Mouse (Mus musculus) Muller cell, postnatal 12 days (primary cell): Measurements from ENCODE around the gene Fnbp1.
A peak's percentile ranks its signal among the peaks of the same experiment; 100 is the strongest.

ENCODE experiments used
- DNase-seq: peaks from one replicate; pipeline ENCODE4 v3.0.0-alpha.2; 2015; ENCODE audit errors: inconsistent ontology term

The Fnbp1 gene

DNA sequence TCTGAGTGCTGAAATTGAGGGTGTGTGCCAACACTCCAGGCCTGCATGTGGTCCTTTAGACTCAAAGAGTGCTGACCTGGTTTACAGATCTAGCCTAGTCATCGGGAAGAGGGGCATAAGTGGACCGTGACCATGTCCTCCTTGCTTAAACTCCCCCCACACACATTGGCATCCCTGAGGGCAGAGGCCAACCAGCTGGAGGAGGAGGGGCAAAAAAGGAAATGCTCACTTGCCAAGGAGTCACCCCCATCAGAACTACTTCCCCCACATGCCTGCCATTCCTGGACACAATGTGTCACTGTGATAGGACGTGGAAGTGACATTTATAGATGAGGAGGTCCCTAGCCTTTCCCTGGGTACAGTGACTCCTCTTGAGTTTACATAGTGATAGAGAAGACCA lies 116.3 kb downstream of the Fnbp1 start:
- DNase-seq: peak; percentile 42

DNA sequence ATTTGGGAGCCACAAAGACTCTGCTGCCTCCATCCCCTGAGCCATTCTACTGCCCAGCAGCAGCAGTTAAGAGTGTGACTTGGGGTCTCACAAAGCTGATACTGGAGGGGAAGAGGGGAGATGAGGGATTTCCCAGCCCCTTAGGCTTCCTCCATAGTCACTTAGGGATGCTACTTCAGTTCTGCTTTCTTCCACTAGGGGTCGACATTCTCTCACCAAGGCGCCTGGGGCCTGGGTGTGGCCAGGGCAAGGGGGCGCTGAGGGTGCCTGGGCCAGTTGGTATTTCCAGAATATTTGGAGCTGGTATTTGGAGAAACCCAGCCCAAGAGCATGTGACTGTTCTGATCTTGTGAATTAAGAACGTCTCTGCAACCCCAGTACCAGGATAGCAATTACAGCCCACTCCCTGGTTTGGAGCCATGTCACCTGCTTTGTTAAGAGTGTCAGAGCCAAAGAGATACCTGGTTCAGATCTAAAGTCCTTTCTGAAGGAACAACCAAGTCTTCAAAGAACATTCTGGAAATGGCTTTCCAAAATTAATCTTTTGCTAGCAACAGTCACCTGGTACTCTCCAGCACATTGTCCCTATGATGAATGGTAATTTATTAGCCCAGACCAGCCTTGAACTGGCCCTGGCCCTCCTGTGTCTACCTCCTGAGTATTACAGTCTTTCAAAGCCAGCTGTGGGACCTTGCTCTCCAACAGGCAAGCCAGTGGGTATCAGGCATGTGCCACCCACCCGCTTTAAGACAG lies 117.0 kb downstream of the Fnbp1 start:
- DNase-seq: peak; percentile 50

DNA sequence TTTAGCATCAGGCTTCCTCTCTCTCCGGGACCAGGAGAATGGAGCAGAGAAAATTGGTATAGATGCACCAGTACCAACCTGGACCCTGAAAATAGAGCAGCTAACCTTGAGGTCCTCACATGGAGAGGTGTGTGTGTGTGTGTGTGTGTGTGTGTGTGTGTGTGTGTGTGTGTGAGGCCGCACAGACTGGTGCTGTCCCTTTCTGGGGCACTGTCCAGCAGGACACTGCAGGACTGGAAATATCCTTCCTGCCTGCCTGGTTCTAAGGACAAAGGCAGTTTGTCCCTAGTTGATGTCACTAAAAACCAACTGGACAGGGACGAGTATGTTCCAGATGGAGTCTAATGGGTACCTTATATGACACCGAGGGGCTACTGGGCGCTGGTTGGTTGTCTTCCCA lies 117.9 kb downstream of the Fnbp1 start:
- DNase-seq: no peak

DNA sequence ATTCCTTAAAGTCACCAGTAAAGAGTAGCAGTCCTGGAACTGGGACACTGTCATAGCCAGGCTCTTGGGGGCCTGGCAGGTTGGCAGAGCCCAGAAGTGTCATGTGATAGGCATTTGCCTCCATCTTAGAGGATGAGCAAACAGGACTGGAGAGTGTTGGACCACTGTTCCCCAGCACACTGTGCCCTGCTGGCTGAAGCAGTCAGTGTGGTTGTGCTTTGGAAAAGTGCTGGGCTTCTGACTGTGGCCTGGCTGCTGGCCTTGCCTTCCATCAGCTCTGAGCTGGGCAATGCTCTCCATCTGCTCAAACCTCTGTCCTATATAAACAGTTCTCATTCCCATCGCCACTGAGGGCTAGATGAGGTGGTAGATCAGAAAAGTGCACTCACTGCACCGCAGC lies 121.6 kb downstream of the Fnbp1 start:
- no peak for DNase-seq

DNA sequence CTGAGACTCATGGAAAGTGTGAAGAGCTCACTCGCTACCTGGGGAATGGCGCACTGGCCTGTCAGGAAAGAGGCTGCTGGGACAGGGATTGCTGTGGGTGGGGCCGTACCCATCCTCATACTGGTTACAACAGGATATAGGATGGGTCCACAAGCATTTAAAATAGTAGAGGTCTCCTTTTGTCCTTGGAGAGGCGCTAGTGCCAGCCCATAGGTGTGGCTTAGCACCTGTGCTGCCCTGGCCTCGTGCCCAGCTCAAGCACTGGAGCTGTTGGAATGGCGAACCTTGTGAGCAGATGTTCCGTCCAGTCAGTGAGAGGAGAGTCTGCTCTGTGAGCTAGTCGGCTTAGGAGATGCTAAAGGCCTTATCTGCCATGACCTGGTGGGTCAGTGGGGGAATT lies 122.8 kb downstream of the Fnbp1 start:
- no peak for DNase-seq

DNA sequence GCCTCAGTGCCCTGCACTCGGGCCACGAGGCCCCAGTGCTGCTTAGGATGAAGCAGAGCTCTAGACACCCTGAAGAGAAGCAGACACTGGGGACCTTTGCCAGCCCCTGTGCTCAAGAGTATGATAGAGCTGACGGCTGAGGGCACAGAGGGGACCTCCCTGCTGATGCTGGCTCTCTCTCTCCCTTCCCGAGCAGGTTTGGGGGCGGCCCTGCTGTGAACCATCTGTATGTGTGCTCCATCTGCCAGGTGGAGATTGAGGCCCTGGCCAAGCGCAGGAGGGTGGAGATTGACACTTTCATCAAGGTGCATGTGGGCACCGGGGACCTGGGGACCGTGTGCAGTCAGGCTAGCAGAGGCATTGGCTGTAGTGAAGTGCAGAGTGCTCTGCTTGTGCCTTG lies 123.3 kb downstream of the Fnbp1 start:
- no peak for DNase-seq

DNA sequence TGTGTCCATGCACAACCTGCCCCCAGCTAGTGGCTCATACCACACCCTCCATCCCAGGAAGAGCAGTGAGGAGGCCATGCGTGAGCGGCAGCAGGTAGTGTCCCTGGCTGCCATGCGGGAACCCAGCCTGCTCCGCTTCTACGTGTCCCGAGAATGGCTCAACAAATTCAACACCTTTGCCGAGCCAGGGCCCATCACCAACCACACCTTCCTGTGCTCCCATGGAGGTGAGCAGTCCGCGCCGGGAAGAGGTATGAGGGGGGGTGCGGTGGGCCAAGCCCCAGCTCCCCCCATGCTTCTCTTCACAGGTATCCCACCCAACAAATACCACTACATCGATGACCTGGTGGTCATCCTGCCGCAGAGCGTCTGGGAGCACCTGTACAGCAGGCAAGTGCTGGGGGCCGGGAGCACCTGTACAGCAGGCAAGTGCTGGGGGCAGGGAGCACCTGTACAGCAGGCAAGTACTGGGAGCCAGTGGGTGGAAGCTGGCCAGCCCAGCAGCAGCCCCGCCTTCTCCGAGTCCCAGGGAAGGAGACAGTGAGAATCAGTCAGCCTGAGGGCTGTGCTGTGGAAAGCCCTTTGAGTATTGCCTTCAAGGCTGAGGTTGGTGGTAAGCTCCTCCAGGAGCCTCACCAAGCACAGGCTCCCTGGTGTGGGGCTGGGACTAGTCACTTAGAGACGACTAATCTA lies 124.0 kb downstream of the Fnbp1 start:
- no peak for DNase-seq

DNA sequence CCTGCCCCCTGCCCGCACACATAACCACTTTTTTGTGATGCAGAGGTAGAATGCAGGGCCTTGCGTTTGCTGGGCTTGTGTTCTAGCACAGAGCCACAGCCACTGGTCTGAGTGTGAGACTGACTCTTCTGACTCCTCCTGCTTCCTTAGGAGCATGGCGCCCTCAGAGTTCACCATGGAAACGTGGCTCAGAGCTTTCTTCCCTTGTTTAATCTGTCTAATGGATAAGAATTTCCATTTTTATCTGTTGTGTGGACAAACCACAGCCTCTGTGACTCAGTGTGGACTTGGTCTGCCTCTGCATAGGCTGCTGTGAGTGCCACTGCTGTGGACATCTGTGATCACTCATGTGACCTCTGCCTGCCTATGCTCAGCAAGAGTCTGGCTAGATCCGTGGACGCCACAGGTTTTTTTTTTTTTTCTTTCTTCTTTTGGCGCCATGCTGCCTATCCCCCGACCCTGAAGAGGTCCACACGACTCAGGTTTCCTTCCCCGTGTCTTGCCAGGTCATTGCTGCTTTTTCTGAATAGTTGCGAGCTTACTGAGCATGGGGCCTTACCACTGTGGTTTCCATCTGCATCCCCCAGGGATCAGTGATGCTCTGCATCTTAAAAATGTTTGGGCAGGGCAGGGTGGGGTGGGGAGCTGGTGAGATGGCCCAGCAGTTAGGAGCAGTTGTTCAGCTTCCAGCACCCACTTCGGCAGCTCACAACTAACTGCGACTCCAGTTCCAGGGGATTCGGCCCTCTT lies 128.3 kb downstream of the Fnbp1 start:
- no peak for DNase-seq

DNA sequence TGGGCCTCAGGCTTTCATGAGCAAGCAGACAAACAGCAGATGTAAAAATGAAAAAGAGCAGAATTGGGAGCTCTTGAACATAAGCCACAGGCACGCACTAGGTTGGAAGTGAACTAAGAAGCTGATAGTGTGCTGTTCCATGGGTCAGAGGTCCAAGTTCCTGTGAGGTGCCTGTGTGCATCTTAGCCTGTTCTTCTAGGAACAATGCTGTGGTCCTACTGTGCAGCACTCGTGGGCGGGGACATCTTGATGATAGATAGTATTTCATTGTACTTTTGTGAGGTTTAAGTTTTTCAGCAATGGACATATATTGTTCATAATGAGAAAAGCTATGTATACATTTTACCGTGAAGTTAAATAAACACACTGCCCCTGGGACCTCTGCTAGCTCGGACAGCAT lies 134.6 kb downstream of the Fnbp1 start:
- no peak for DNase-seq

DNA sequence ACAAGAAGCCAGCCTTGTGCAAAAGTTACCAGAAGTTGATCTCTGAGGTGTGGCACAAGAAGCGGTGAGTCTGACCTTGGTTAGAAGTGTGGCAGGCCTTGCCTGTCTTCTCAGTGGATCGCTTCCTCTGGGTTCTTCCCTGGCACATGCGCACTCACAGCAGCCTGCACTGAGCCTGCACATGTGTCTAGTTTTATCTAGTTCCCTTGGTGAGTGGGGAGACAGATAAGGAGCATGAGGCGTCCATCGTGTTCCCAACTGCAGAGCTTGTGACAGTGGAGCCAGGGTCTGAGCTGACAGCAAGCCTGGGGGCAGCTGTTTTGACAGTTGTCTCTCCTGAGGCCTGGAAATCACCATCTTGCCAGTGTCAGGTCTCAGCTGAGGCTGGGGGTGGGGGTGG lies 135.4 kb downstream of the Fnbp1 start:
- no peak for DNase-seq

DNA sequence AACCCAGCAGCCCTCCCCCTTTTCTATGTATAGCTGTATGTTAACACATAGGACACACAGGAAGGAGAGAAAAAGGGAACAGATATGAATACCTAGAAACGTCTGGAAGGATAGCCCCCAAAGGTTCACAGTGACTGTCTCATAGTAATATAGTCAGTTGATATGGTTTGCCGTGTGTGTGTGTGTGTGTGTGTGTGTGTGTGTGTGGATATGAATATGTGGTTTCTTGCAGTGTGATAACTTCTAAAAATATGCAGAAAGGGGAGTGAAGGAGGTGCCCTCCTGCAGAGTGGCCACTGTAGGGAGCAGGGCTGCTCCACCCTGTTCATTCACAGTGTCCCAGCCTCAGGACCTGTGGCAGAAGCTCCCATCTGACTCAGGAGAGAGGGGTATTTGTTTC lies 136.4 kb downstream of the Fnbp1 start:
- DNase-seq: no peak

DNA sequence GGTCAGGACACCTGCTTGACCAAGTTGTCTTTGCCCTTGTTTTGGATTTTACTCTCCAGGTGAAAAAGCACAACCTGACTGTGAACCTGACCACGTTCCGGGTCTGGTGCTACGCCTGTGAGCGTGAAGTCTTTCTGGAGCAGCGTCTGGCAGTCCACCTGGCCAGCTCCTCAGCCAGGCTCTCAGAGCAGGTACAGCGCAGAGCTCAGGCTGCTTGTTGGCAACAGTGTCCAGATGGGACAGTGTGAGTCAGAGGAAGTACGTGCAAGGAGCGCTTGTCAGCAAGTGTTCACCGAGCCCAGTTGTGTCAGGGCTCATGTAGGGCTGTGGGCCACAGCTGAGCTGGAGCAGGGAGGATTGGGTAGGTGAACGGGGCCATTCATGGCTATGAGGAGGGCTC lies 139.0 kb downstream of the Fnbp1 start:
- no peak for DNase-seq

DNA sequence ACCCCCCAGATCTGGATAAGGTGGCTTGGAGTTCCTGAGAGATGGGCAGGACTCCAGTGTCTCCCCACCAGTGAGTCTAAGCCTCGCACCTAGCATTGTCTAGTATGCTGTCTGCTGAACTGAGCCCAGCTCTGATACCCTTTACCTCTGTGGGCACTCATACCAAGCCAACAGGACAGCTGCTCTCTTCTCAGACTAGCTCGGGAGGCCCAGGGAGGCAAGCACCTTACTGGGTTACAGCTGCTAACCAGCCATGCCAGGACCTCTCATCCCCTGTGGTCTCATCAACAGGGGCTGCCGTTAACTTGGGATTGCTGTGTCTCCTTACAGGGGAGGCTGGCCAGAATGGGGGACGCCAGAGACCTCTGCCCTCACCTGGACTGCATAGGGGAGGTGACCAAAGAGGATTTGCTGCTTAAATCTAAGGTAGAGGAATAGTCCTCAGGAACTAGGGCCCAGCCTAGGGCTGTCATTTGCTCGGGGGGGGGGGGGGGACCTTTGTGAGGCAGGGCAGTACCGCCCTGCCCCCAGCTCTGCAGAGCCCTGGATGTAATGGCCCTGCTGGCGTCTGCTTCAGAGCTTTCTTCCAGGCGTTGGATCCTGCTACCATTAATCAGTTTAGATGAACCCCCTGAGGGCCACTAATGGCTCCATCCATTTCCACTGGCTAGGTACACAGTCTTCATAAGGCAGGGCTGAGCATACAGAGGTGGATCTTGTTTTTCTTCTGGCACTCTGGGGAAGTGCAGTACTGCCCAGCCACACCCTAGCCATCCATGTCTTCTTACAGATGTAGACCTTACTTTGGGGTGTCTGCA lies 143.2 kb downstream of the Fnbp1 start:
- no peak for DNase-seq

DNA sequence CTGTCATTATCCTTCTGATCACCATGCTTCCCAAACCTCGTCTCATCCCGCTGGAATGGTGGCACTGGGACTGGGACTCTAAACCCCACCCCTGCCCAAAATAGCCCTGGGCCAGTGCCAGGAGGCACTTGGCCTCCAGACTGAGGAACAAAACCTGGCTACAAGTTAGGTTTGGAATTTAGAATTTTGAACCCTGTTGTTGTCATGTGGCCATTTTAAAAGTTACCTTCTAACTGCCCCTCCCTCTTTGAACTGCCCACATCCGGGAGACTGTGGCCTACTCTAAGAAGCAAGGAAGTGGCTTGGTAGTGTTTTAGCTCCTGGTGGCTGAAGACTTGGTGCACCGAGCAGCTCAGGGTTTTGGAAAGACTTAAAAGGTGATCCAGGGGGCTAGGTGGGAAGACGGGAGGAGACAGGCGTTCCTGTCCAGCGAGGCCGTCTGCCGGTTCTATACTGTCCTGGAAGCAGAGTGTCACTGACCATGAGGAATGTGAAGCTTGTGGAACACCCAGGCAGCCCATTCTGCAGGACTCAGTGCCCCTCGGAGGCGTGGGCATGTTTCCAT lies 146.3 kb downstream of the Fnbp1 start:
- DNase-seq: peak; percentile 36

DNA sequence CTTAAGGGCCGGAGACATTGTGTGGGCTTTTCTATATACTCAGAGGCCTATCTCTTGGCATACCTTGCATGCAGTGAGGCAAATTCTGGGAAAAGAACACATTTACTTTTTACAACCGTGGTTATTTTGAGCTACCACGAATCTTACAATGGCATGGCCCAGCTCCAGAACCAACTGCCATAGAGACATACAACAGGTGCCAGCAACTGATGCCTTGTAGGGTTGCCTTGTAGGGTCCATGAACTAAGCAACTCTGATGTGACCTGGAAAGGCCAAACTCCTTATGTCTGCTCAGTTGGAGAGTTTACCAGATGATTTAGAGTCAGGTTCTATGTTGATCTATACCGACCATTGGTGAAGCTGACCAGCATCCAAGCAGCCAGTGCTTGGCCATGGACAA lies 147.0 kb downstream of the Fnbp1 start:
- DNase-seq: no peak

DNA sequence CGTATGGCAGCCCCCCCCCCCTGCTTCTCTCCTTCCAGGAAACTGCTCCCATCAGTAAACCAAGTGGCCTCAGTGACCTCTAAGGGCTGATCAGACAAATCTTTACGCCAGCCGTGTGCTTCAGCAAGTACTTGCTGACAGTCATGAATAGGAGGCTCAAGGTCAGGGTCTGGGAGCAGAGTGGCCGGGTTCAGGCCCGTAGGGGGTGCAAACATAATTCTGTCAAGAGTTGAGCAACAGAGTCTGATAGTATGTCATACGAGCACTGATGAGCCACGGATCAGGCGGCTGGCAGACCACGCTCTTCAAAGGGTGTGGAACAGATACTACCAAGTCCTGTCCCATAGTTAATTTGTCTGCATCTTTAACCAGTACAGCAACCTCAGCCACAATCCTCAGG lies 151.6 kb downstream of the Fnbp1 start:
- DNase-seq: no peak

DNA sequence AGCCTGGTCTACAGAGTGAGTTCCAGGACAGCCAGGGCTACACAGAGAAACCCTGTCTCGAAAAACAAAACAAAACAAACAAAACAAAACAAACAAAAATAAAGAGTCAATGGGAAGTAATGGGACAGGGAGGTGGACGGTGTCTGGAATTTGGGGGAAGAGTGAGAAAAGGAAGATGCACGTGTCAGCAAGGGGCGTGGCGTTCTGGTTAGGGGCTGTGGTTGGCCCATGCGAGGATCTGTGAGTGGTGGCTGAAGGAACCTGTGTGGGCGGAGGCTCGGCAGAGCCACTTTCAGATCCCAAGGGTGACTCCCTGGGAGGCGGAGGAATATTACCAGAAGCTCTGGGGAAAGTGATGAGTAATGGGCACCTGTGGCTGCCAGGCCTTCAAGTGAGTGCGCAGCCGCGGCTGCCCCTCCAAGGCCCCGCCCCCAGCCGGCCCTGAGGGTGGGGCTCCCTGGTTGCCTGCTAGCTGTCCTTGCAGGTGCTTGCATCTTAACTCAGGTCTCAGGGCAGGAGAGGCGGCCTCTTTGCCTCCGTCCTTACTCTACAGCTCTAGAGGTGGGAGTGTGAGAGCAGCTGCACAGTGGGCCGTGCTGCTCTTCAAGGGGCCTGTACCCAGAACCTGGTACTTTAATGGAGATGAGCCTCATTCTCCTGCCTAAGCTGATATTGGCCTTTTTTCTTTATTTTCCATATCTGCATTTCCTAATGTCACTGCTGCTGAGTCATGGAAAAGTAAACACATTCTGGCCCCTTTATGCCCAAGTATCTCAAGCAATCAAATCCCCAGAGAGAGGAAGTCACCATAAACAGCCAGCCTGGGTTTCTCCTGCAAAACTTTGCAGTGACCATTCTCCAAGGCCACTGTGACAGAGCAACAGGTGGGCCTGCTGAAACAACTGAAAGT lies 156.4 kb downstream of the Fnbp1 start:
- peak; percentile 59 for DNase-seq

DNA sequence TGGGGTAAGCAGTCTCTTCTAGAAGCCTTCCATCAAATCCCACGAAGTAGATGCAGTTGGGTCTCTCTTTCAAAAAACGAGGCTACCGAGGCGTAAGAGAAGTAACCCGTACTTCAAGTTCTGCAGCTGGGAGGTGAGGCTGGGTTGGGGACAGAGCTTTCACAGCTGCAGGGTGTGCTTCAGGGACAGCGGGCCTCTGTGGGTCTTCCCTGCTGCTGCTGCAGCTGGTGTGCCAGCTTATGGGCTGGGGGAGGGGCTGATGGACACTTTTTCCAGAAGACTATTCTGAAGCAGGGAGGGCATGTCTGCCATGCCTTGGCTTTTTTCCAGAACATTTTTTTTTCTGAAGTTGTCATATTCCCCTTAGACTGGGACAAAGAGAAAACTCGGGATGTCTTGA lies 158.8 kb downstream of the Fnbp1 start:
- DNase-seq: no peak

DNA sequence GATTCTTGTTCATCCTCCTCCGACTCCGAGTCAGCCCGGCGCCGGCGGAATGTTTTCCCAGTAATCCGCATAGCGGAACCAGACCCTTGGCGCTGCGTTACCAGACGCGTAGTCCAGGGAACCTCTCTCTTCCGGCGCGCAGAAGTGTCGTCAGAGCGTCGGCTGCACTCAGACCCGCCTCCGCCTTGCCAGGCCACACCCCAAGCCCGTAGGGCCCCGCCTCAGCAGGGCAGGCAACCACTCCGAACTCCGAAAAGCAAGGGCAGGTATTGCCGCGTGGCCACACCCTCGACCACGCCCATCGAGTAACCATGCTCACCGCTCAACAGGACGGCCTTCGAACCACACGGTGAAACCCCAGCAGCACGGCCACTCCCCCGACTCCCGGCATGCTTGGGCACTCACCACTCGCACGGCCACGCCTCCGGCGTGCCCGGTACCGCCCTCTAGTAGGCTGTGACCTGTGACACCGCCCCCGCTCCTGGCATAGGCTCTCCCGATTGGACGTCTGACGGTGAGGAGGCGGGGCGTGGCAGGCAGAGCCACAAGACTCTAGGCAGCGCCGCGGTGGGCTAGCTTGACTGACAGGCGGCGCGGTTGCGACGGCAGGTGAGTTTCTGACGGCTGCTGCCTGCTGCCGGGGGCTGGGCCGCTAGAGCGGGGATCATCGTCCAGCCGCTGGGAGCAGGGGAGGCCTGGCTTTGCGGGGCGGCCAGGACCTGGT lies 159.9 kb downstream of the Fnbp1 start, which contains the start of the genes BC005624 and Usp20:
BC005624 (minus strand) TSS at position 412 of the 724 bp plus-strand sequence.
Usp20 (plus strand) TSS at position 490 of the 724 bp plus-strand sequence.
- DNase-seq: peak; percentile 100
